Mouse (Mus musculus): Measurements from ENCODE around the gene Gm30302.
"Not testable (repeated sequence)": the region's sequence is repeated elsewhere in the genome, so short reads cannot be mapped to it uniquely, and the experiment has no call there.

The Gm30302 gene

DNA sequence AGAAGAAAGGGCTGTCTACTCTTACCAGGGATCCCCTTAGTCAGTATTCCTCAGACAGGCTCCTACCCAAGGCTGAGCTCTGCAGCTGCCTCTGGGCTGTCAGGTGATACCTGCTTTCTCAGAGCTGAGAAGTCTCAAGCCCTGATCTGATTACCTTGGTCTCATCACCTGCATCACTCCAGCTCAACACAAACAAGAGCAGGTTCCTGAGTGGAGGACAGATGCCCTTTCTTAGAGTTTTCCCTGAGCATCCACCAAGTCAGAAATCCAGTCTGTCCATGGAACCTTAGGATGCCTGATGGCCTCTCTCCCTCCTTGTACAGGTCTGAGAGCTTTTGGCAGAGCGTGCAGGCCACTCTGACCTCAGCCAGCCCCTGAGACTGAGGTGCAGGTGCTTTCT, at the start of gene Gm30302:
TSS of gene Gm30302 (minus strand) at position 101 of the 400 bp plus-strand sequence.
- DNase-seq (ENCODE audit: low read depth), result no peak

DNA sequence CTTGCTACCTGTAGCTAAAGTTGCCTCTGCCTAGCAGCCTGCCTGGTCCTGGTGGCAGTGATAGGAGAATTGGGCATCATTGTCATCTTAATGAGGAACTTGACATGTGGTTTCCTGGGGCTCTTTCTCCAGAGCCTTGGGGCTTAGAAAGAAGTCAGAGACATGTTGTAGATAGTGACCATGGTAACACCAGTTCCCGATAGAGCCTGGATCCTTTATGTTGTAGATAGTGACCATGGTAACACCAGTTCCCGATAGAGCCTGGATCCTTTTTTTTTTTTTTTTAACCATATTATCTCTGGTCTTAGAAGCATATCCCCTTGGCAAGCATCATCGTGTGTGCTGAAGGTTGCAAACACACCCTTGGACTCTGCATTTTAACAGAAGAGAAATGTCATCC, 48.0 kb upstream of the Gm30302 start:
- DNase-seq (ENCODE audit: low read depth), result no peak

DNA sequence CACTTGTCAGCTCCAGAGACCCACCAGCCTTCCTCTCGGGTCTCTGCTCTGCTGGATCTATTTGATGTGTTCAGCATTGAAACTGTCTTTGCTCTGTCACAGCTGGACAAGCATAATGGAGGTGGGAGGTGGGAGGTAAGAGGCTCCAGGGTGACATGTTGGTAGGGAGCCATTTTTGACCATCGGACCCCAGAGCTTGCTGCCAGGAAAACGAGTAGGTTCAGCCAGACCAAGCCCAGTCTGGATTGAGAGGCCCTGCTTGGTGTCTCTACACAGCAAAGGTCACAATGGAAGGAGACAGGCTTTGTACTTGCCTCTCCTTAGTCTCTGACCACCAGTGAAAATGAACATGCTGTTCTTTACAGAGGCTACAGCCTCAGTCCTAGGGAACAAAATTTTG, 47.3 kb upstream of the Gm30302 start:
- no peak for DNase-seq (ENCODE audit: low read depth)

DNA sequence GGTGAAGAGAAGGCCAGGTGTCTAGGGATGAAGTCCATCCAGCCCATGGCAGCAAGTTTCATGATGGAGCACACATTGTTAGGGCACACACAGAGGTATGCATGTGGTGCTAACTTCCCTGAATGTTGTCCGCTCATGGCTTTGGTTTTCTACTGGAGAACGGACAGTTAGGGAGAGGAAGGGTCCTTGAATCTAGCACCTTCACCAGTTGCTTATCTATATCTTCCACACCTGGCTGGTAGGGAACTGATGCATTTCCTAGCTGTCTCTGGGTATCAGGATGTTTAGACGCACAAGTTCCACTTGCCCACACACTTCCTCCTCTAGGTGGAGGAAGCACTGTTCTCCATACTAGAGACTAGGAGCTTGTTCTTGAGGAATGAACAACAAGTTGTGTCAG, 46.9 kb upstream of the Gm30302 start:
- DNase-seq (ENCODE audit: low read depth), result no peak

DNA sequence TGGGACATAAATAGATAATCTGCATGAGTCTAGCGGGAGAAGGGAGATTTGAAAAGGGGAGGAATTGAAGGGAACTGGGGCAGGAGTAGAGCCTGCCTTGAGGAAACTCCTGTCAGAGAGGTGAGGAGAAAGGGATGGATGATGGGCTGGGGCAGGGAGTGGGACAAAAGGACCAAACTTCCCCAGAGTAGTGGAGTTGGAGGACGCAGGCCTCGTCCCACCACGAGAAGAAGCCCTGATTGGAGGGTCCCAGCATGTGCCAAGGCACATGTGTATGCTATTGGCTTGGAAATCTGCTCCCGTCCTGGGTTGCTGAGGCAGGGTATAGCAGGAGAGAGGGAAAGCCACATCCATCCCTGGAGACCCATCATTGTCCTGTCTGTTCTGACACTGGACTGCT, 45.3 kb upstream of the Gm30302 start:
- no peak for DNase-seq (ENCODE audit: low read depth)

DNA sequence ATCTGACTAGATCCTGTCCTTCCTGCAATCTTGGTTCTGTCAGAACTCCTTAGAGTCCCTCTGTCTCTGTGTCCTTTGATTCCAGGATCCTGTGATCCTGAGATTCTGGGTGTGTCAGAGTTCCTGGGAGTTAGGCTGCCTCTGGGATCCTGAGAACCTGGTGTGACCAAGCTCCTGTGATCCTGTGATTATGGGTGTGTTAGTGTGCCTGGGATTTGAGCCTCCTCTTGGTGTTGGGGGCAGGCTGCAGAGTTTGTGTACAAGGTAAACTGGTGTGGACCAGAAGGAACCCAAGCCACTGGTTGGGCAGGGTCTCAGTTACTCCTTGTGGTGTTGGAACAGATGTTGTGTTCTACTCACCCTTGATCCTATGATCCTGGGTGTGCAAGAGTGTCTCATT, 42.4 kb upstream of the Gm30302 start:
- no peak for DNase-seq (ENCODE audit: low read depth)

DNA sequence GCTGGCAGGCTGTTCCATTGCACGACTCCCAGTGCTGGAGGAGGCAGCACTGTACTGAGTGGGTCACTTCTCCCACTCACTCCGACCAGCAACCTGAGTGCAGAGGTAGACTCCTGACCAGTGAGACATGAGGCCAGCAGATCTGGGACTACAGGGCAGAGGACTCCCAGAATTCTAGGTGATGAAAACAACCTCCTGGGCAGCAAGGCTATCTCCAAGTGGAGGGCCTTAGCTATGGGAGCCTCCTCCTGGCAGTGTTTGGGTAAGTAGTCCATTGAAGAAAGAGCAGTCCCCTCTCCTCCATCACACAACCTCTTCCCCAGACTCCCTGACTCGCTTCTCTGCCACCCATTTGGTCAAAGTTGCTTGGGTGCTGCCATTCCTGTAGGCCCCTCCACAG, 31.6 kb upstream of the Gm30302 start:
- DNase-seq (ENCODE audit: low read depth), result no peak

DNA sequence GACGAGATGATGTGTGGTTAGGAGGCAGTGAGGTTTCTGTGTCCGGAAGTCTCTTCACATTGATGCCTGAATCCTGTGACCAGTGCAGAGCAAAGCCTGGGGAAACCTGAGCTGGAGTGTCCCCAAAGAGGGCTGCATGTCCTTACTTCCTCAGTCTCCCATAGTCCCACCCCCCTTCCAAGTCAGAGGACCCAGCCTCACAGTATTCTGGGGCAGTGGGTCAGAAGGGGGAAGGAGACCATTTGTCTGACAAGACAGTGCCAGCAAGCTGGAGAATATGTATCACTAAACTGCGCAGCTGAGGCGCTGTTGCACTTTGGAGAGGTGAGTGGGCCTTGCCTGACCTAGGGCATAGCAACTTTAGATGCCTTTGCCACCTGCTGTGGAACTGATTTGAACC, 26.5 kb upstream of the Gm30302 start:
- no peak for DNase-seq (ENCODE audit: low read depth)

DNA sequence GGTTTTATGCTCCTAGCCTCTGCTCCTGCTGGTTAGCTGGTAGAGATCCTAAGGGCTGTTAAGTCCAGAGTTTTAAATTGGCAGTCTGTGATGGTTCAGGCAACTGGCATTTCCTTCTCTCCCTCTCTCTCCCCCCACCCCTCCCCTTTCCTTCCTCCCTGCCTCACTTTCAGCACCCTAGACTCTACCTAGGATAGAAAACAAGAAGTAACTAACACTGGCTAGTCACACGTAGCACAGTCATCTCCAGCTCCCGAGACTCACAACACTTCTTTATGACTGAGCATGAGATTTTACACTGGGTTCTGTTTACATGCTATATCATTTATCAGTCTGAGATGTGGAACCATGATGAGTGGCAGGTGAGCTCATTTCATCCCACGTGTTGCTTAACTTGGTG, 16.2 kb upstream of the Gm30302 start:
- DNase-seq (ENCODE audit: low read depth), result no peak

DNA sequence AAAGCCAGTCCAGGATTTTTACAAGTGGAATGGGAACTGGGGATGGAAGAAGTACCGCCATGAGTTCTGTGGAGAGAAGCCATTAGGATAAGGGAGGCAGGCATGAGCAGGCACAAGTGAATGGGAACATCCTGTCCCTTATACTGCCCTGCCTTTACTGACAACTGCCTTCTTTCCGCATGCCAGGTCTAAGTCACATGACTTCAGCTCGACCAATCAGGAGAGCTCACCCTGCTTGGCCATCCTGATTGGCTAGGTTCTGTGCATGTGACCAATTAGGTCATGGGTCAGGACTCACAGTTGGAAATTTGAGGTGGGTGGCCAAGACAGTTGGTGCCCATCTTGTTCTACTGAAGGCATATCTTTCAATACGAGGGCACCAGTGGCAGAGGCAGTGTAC, 15.6 kb upstream of the Gm30302 start:
- DNase-seq (ENCODE audit: low read depth), result no peak

DNA sequence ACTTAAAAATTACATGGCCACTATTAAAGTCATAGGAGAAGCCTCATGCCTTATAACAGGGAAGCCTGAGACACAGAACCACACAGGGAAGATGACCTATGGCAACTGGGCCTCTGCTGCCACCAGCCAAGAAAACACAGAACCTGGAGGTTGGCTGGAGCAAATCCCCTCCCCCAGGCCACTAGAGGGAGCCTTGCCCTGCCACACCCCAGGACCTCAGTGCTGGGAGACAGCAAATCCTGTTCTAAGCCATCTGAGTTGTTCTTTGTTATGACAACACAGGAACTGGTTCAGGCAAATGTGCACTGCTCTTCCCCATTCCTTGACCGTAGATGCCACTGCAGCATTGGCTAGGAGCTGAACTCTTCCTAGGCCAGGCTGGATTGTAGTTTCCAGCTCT, 8.3 kb upstream of the Gm30302 start:
- no peak for DNase-seq (ENCODE audit: low read depth)

DNA sequence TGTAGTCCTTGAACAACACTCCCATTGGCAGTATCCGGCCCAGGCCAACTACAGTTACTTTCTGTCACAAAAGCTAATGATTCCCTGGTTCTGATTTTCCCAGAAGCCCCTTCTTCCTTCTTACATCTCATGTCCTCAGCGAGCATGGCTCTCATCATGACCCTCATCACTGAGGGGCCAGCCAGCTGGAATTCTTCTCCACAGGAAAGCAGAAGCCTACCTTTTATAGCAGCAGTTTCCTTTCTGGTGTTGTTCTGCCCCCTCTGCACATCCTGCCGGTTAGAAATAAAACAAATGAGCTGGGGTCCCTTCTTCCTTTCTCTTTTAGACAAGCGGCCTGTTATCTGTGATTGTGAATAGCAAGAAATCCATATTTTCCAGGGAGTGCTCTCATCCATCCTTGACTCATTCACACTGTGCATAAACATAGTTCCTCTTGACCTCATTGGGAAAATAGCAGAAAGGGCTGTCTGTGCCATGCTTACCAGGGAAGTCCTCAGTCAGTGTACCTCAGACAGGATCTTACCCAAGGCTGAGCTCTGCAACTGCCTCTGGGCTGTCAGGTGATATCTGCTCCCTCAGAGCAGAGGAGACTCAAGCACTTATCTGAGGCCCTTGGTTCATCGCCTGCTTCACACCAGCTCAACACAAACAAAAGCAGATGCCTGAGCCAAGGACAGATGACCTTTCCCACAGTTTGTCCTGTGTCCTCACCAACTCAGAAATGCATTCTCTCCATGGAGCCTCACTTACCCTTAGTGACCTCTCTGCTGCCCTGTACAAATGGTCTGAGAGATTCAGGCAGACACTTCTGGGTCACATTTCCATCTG, 10.0 kb downstream of the Gm30302 start:
- DNase-seq (ENCODE audit: low read depth), result no peak

DNA sequence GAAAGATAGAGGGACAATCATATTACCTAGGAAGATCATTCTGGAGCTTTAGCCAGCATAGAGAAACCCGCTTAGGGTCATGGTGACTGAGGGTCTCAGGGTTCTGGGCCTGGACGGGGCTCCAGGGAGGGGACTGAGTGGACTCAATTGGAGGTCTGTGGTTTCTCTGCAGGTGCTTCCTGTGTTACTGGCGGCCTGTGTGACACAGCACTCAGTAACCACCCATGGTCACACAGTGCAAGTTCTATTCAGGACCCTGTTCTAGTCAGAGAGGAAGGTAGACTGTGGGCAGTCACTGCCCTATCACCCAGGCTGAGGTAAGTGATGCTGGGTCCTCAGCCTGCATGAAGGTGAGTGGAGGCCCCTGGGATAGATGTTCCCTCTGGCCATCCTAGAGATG, 14.9 kb downstream of the Gm30302 start:
- no peak for DNase-seq (ENCODE audit: low read depth)

DNA sequence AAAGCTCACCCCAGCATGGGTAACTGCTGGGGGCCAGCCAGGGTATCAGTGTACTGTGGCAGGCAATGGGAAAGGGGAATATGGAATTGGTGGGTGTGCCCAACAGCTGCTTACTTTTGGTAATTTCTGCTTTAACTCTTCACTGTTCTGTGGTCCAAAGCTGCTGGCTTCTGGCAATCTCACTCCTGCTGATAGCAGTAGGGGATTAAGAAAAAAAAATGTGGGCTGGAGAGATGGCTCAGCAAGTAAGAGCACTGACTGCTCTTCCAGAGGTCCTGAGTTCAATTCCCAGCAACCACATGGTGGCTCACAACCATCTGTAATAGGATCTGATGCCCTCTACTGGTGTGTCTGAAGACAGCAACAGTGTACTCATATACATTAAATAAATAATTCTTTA, 27.3 kb downstream of the Gm30302 start:
- DNase-seq (ENCODE audit: low read depth), result not testable (repeated sequence)

DNA sequence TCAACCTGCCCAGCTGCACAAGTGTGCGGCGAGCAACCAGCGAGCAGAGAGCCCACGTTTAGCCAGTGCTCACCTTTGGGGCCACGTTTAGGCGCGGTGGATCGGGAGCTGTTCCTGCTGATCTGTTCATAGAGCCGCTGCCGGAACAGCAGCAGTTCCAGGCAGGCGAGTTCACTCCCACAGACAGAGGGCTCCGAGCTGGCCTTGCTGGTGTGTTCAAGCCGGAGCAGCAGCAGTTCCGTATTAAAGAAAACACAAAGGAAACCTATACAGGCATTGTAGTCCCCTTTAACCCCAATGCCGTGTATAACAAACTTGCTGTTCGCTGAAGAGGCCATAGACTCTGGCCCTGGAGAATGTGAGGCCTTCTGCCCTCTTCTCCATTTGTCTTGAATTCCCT, 29.7 kb downstream of the Gm30302 start:
- DNase-seq (ENCODE audit: low read depth), result no peak

DNA sequence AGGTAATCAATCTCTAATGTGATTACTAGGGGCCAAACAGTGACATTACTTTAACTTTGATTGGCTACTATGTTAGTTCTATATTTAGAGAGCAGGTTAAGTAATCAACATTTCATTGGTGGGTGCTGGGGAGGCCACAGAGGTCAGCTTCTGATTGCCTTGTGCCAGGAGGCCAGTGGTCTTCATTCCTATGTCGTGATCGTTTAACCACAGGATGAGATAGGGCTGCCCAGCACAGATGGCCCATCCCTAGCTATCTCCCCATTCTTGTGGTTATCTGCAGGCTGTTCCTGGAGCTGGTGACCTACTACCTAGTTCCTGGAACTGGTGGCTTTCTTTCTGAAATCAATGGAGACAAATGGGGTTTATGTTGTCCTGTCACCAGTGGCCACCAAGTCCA, 30.8 kb downstream of the Gm30302 start:
- no peak for DNase-seq (ENCODE audit: low read depth)

DNA sequence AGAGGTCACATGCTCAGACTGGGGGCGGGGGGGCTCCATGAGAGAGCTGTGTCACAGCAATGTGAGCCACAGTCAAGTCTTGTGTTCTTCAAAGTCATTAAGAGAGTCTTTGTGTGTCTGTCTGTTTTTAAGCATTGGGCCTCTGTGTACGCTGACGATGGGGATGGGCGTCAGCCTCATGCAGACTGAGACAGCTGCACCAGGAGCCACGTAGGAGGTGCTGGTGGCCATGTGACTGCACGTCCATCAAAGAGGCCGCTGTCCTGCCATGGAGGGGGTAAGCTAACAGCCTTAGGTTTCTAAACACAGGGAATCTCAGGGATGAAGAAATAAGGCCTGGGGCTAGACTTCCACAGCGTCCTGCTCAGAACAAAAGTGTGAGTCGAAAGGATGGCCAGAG, 32.5 kb downstream of the Gm30302 start:
- DNase-seq (ENCODE audit: low read depth), result no peak

DNA sequence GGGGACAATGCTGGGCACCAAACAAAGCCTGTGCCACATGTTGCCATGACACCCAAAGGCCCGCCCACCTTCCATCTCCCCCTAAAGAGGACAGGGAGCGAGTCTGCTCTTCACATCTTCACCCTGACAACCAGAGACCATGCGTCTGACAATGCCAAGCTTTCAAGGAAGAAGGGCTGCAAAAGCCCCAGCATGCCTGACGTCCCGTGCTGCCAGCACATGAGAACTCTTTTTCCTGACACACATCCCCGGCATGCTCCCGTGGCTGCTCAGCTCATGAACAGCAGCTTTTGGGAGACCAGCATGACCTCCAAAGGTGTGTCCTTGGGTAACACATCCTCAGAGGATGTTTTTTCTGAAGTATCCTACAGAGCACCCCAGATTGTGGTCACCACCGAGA, 33.5 kb downstream of the Gm30302 start:
- DNase-seq (ENCODE audit: low read depth), result no peak

DNA sequence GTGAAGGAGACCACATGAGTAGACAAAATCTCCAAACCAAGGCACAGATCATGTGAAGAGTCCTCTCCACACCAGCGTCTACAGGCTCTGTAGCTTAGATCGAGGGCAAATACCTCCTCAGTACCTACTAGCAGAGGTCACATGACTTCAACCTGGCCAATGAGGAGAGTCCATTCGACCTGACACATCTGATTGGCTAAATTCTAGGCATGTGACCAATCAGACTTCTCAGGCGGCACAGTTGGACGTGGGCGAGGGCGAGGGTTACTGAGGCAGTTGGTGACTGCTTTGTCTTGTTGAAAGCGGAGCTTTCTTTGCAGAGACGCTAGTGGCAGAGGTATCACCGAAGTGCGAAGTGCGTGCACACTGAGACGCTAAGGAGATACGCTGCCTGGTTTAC, 36.6 kb downstream of the Gm30302 start:
- no peak for DNase-seq (ENCODE audit: low read depth)

DNA sequence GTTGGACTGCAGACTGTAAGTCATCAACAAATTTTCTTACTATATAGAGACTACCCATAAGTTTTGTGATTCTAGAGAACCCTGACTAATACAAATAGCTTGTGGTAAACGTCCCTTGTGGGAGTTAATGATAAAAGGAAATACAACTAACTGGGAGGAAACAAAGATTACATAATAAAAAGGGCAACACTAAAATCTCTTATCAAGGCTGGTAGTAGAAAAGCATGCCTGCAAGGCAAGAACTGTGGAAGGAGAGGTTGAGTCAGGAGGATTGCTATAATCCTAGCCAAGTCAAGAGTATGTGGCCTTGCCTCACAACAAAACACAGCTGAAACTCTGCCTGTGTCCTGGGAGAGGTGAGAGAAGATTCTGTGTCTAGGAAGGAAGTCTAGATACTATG, 38.1 kb downstream of the Gm30302 start:
- no peak for DNase-seq (ENCODE audit: low read depth)

DNA sequence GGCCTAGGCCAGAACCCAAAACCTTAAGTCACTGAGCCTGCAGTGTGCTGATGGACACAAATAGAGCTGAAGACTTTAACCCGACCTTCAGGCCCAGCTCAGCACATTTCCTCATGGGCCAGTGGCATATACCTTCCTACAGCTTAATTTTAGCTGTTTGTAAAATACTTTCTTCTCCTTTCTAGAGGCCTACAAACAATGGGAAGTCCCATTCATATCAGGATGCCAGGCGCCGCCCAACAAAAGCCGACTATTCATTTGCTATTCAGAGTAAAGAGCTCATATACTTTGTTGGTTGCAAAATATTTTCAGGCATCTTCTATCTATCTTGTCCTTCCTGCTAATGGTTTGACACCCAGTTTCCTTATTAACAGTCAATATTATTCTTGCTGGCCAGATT, 40.8 kb downstream of the Gm30302 start:
- no peak for DNase-seq (ENCODE audit: low read depth)

DNA sequence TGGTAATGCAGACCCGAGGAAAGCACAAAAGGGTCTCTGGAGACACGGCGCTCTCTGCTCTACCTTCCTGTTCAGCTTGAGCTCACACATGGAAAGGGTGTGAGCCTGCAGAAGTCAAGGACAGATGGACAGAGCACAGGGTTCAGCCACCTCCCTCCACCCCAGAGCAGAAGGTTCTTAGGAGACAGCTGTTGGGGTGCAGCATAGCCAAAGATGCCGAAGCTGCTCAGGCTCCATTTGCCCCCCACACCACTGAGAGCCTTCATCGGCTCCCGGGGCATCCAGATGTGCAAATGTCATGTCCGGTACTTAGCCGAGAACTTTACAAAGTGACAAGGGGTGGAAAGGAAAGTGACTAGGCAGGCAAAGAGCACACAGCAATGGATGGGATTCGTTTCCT, 42.2 kb downstream of the Gm30302 start:
- no peak for DNase-seq (ENCODE audit: low read depth)

DNA sequence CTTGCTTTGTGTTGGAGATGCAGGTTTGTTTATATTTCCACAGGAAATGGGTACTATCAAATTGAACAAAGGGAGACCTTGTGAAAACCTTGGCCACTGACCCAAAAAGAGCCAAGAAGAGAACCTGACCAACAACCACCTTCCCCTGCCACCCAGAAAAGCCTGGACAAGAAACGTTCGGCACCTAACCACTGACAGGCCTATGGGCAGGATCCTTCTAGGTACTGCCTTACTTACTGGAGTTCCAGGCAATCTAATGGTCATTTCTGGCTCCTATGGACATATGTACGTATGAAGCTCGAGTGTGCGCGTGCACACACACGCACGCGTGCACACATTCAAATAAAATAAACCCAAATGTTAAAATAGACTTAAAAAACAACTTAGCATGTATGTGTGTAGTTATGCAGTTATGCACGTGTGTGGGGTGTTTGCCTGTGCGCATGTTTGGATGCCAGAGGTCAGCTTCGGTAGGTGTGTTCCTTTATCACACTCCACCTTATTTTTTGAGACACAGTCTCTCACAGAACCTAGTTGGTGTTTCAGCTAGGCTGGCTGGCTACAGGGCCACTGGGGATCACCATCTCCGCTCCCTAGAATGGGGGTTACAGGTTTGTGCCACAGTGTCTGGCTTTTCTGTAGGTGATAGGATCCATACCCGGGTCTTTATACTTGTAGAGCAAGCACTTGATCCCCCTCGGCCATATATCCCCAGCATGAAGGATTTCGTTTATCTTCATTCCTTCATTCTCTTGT, 57.3 kb downstream of the Gm30302 start:
- DNase-seq (ENCODE audit: low read depth), result no peak

DNA sequence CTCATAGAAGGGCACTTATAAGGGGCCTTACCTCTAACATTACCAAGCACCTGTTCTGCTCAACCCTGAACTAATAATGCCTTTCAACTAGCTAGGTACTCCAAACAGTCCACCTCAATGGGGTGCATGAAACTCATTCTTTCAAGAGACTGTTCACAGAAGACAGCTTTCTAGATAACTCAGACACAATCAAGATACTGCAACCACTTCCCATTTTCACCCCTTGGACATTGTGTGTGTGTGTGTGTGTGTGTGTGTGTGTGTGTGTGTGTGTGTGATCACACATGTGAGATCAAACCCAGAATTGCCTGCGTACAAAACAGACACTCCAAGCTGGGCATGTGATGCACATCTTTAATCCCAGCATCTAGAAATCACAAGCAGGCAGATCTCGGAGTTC, 60.8 kb downstream of the Gm30302 start:
- no peak for DNase-seq (ENCODE audit: low read depth)
